Mouse (Mus musculus) thymus, postnatal 10 days (tissue): Measurements from ENCODE around the gene Gm20388.

Experiments used
- DNase-seq, 2 experiments: peaks; one replicate each; pipeline ENCODE4 v3.0.0; 2021; ENCODE audit warnings: low spot score in 2 of 2

Gene Gm20388

GRCm38 (mm10) chr8:120309326-120309725 lies 398.7 kb downstream of the Gm20388 start:
- DNase-seq: no peak

- DNase-seq: no peak
Observed at GRCm38 (mm10) chr8:120310063-120310462, 399.4 kb downstream of the Gm20388 start.

- DNase-seq: no peak
Observed at GRCm38 (mm10) chr8:120312452-120312851, 401.8 kb downstream of the Gm20388 start.

GRCm38 (mm10) chr8:120313674-120314073 lies 403.0 kb downstream of the Gm20388 start:
- no peak for DNase-seq

- no peak for DNase-seq
Observed at GRCm38 (mm10) chr8:120314932-120315331, 404.3 kb downstream of the Gm20388 start.

GRCm38 (mm10) chr8:120315644-120316043 lies 405.0 kb downstream of the Gm20388 start:
- peak in 1 of 2 experiments; percentile 64 for DNase-seq

- DNase-seq: no peak
Observed at GRCm38 (mm10) chr8:120316707-120317106, 406.1 kb downstream of the Gm20388 start.

- no peak for DNase-seq
Observed at GRCm38 (mm10) chr8:120317118-120317824, 406.6 kb downstream of the Gm20388 start.

- DNase-seq: no peak
Observed at GRCm38 (mm10) chr8:120318476-120318991, 407.9 kb downstream of the Gm20388 start.

- DNase-seq: peak; percentile 63 to 86
Observed at GRCm38 (mm10) chr8:120319449-120319848, 408.8 kb downstream of the Gm20388 start.

- DNase-seq: no peak
Observed at GRCm38 (mm10) chr8:120320146-120320545, 409.5 kb downstream of the Gm20388 start.

GRCm38 (mm10) chr8:120321724-120322123 lies 411.1 kb downstream of the Gm20388 start:
- DNase-seq: peak in 1 of 2 experiments; percentile 71

GRCm38 (mm10) chr8:120322956-120323448 lies 412.4 kb downstream of the Gm20388 start:
- DNase-seq: no peak

- no peak for DNase-seq
Observed at GRCm38 (mm10) chr8:120324555-120324954, 413.9 kb downstream of the Gm20388 start.

- no peak for DNase-seq
Observed at GRCm38 (mm10) chr8:120325172-120325767, 414.6 kb downstream of the Gm20388 start.

GRCm38 (mm10) chr8:120327131-120327554 lies 416.5 kb downstream of the Gm20388 start:
- no peak for DNase-seq

GRCm38 (mm10) chr8:120328361-120329022 lies 417.9 kb downstream of the Gm20388 start:
- DNase-seq: no peak

- DNase-seq: no peak
Observed at GRCm38 (mm10) chr8:120329030-120329748, 418.5 kb downstream of the Gm20388 start.

- DNase-seq: no peak
Observed at GRCm38 (mm10) chr8:120331027-120331426, 420.4 kb downstream of the Gm20388 start.

GRCm38 (mm10) chr8:120332379-120333229 lies 422.0 kb downstream of the Gm20388 start:
- DNase-seq: peak in 1 of 2 experiments; percentile 52

- no peak for DNase-seq
Observed at GRCm38 (mm10) chr8:120333681-120334080, 423.0 kb downstream of the Gm20388 start.
